Mouse (Mus musculus) kidney, embryonic 15.5 days (tissue): ENCODE measurements at regions not wholly inside any gene's neighbourhood (a gene's known extent, or its start where the extent isn't known, plus 50 kb on each side); places are given as distances from the start of the nearest gene placed in this dataset.

Experiments
- ATAC-seq: fragments of 200-750 bp; cut with Nextera tagmentation; replicated peaks from 2 replicates; pipeline ENCODE4 v1.8.0; 2017; ENCODE audit warnings: moderate TSS enrichment; ENCODE audit not compliant: low FRiP score
- H3K27ac ChIP-seq: fragments of 300-500 bp; sonication (generic); 2 replicates; pipeline ENCODE4 v1.5.1; 2015; ENCODE audit warnings: mild to moderate bottlenecking, inconsistent platforms
- H3K27me3 ChIP-seq: fragments of 300-500 bp; sonication (generic); 2 replicates; pipeline ENCODE4 v1.6.1; 2015; ENCODE audit warnings: inconsistent platforms
- H3K36me3 ChIP-seq: fragments of 300-500 bp; sonication (generic); 2 replicates; pipeline ENCODE4 v1.6.1; 2015; ENCODE audit warnings: inconsistent platforms
- H3K4me1 ChIP-seq: fragments of 300-500 bp; sonication (generic); 2 replicates; pipeline ENCODE4 v1.6.1; 2015; ENCODE audit warnings: inconsistent platforms
- H3K4me2 ChIP-seq: fragments of 300-500 bp; sonication (generic); 2 replicates; pipeline ENCODE4 v1.6.1; 2015; ENCODE audit warnings: moderate library complexity, mild to moderate bottlenecking, inconsistent platforms
- H3K4me3 ChIP-seq: fragments of 300-500 bp; sonication (generic); replicated peaks from 2 replicates; pipeline ENCODE4 v1.5.1; 2015; ENCODE audit warnings: mild to moderate bottlenecking, inconsistent platforms
- H3K9ac ChIP-seq: fragments of 300-500 bp; sonication (generic); 2 replicates; pipeline ENCODE4 v1.6.1; 2015; ENCODE audit warnings: mild to moderate bottlenecking, inconsistent platforms
- H3K9me3 ChIP-seq: fragments of 300-500 bp; sonication (generic); replicated peaks from 2 replicates; pipeline ENCODE4 v1.6.1; 2016; ENCODE audit warnings: inconsistent platforms
- WGBS: fragments of 180-500 bp; shearing (Covaris S2); methylation state at CpG from one replicate; pipeline ENCODE4 v1.1.7; 2015; ENCODE audit warnings: mixed read lengths; 5-methylcytosine and 5-hydroxymethylcytosine counted together

DNA sequence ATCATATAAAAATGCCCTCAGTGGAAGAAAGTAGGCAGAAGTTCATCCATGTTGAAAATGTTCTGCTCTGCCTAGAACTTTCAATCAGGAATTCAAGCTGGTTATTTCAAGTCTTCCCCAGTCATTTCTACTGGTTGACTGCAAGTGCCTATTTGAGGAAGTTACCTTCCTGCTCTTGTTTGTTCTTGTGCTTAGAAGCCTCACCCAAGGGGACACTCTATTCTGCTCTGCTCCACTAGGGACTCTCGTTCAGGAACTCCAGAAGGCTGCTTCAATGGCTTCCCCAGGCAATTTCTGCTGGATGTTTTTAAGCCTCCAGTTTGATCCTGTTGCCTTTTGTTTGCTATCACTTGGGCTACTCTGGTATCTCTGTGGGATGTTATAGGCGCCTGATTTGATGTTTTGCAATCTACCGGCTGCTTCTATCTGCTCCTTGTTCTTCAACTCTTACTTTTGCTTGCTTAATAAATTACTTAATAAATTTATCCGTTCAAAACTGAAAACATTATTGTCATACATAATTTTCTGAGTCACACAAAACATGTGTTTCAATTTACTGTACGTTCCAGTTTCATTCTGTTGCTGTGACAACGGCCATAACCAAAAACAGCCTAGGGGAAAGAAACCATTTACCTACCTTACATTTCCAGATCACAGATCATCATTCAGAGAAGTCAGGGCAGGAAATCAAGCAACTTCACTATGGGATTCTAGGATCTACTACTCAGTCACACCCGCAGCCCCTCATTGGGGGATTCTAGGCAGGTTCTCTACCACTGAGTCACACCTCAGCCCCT, 71.4 kb upstream of the Foxk1 start:
- Histone ChIP-seq H3K4me3 (no peak overlapping the region), H3K4me2 (no peak overlapping the region), H3K9ac (no peak overlapping the region), H3K27me3 (no peaks in the 10 kb centered on the region), H3K36me3 (no peaks in the 10 kb centered on the region), H3K27ac (no peak overlapping the region), H3K9me3 (no peaks in the 10 kb centered on the region), H3K4me1 (no peaks in the 10 kb centered on the region)
- ATAC-seq: no peak
- WGBS: 79% methylated on average over 7 of the region's 7 CpGs

DNA sequence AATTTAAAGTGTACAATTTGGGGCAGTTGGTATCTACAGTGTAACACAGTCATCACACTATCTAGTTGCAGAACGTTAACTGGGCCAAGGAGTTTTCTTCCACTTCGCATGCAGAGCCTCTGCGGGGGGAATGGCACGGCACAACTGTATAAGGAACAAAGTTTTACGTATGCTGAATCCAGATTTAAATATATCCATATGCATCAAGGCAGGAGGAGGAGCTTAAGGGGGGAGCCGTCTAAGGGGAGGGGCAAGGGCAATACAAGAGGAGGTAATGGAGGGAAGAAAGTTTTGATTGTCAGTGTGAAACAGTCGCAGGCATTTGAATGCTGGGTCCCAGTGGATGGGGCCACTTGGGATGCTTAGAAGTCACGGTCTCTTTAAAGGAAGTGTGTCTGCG, 68.6 kb upstream of the Foxk1 start:
- Histone ChIP-seq H3K4me1 (no peaks in the 10 kb centered on the region), H3K9ac (no peak overlapping the region), H3K4me2 (no peak overlapping the region), H3K4me3 (no peak overlapping the region), H3K9me3 (no peaks in the 10 kb centered on the region), H3K36me3 (no peaks in the 10 kb centered on the region), H3K27ac (no peak overlapping the region), H3K27me3 (no peaks in the 10 kb centered on the region)
- no peak for ATAC-seq
- 52% methylated on average over 9 of the region's 9 CpGs for WGBS

DNA sequence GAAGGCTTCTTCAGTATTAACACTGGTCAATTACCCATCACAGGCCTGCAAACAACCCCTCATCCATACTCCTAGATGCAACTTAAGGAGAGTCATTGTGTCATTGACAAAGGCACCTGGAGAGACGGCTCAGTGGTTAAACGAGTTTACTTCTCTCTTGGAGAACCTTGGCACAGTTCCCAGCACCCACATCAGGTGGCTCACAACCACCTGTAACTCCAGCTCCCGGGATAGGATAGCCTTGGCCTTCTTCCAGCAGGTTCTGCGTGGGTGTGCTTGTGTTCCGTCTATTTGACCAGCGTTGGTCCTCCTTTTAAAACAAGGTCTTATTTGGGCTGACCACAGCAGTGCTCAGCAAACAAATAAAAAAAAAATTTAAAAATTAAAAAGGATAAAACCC, 63.9 kb upstream of the Foxk1 start:
- no peak overlapping the region for H3K4me3 ChIP-seq
- no peak overlapping the region for H3K9ac ChIP-seq
- H3K9me3 ChIP-seq: no peaks in the 10 kb centered on the region
- no peaks in the 10 kb centered on the region for H3K4me1 ChIP-seq
- WGBS: 69% methylated on average over 6 of the region's 6 CpGs
- H3K27ac ChIP-seq: no peak overlapping the region
- no peaks in the 10 kb centered on the region for H3K36me3 ChIP-seq
- ATAC-seq: no peak
- H3K27me3 ChIP-seq: no peaks in the 10 kb centered on the region
- H3K4me2 ChIP-seq: no peak overlapping the region

DNA sequence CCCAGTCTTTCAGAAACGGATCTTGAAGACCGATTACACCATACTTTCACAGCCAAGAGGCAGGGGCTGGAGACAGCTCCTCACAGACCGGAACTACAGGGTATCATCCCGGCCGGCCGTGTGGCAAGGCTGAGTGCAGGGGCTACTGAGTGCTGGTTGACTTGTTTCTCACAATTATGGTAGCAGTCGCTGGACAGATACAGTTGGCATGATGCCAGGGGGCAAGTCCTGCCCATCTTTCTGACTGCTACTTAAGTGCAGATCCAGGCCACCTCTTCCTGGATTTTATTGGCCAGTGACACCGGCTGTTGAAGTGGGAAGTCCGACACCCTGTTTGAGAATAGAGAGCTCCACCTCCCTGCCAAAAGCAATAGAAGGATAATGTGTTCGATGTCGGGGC, 63.2 kb upstream of the Foxk1 start:
- ATAC-seq: no peak
- WGBS: 46% methylated on average over 11 of the region's 11 CpGs

DNA sequence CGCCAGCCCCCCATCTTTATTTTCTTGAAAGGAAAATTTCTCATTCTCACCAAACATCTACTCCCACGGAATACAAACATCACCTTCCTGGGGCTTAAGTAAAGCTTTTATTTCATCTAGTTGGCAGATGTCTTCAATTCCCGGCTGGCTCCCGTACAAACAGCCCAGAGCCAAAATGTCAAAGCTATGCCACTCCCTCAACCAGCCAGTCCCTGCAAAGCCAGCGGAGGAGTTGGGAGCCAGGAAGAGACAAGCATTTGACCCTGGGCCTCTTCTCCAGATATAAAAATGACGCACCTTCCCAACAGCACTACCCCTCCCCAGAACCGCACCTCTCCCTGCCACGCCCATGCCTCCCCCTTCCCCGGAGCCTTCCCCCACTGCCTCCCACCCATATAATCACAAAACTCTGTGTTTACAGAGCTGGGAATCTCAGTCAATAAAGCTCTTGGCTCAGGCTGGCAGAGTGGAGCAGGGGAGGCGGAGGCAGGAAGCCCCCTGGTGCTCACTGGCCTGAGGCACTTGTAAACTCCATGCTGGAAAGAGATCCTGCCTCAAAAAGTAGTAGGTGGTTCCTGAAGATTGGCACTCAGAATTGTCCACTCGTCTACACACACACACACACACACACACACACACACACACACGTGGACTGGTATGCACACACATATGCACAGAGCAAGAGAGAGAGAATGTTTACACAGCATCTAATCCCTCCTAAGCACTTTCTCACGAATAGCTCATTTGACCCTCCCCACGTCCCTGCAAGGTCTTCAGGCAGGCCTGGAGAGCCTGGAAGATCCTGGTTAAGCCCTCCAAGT, 60.9 kb upstream of the Foxk1 start:
- no peak overlapping the region for H3K4me3 ChIP-seq
- no peak overlapping the region for H3K9ac ChIP-seq
- no peaks in the 10 kb centered on the region for H3K9me3 ChIP-seq
- H3K27me3 ChIP-seq: no peaks in the 10 kb centered on the region
- no peak overlapping the region for H3K27ac ChIP-seq
- WGBS: 56% methylated on average over 14 of the region's 14 CpGs
- no peak for ATAC-seq
- H3K4me2 ChIP-seq: no peak overlapping the region
- no peaks in the 10 kb centered on the region for H3K36me3 ChIP-seq
- no peaks in the 10 kb centered on the region for H3K4me1 ChIP-seq

More for the DNA sequence above, 63.2 kb upstream of the Foxk1 start:
- Histone ChIP-seq H3K4me1 (no peaks in the 10 kb centered on the region), H3K9me3 (no peaks in the 10 kb centered on the region), H3K4me3 (no peak overlapping the region), H3K9ac (no peak overlapping the region), H3K4me2 (no peak overlapping the region), H3K27me3 (no peaks in the 10 kb centered on the region), H3K36me3 (no peaks in the 10 kb centered on the region), H3K27ac (no peak overlapping the region)

DNA sequence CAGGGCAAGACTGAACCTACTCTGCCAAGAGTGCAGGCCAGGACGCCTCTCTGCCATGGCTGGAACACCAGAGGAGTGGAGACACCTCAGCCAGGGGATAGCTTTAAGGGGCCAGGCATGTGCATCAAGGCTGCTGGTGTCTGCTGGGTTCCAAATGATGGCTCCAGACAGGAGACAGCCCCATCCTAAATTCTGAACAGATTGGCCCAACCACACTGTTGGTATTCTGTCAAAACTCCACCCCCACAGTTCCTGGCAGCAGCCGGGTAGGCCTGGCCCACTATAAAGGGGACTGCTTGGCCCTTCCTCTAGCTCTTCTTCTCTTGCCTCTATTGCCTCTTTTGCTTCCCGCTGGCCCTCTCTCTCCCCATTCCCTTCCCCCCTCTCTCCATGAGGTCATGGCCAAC, 60.3 kb upstream of the Foxk1 start:
- H3K27ac ChIP-seq: no peak overlapping the region
- H3K36me3 ChIP-seq: no peaks in the 10 kb centered on the region
- no peaks in the 10 kb centered on the region for H3K4me1 ChIP-seq
- H3K4me3 ChIP-seq: no peak overlapping the region
- WGBS: 80% methylated on average over 3 of the region's 3 CpGs
- no peak for ATAC-seq
- H3K9me3 ChIP-seq: no peaks in the 10 kb centered on the region
- no peaks in the 10 kb centered on the region for H3K27me3 ChIP-seq
- H3K4me2 ChIP-seq: no peak overlapping the region
- no peak overlapping the region for H3K9ac ChIP-seq

DNA sequence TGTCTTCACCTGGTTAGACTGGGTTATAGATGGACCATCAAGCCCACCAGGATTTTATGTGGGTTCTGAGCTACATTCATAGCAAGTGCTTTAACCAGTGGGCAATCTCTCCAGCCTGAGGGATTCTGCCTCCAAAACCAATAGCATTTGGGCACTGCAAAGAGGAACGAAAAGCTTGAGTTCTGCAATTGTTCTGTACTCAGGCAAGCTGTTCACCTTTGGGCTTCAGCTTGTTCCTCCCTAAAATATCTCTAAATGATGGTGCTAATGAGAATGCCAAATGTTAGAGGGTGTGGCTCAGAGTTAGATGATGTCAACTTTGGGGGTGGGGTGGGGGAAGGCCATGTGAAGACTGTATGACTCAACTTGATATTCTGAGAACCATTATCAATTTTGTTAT, 54.8 kb upstream of the Foxk1 start:
- no peak overlapping the region for H3K4me3 ChIP-seq
- no peaks in the 10 kb centered on the region for H3K9me3 ChIP-seq
- H3K4me2 ChIP-seq: no peak overlapping the region
- no peaks in the 10 kb centered on the region for H3K4me1 ChIP-seq
- ATAC-seq: no peak
- WGBS: 93% methylated on average over 1 of the region's 1 CpGs
- H3K36me3 ChIP-seq: no peaks in the 10 kb centered on the region
- no peak overlapping the region for H3K9ac ChIP-seq
- no peak overlapping the region for H3K27ac ChIP-seq
- no peaks in the 10 kb centered on the region for H3K27me3 ChIP-seq

DNA sequence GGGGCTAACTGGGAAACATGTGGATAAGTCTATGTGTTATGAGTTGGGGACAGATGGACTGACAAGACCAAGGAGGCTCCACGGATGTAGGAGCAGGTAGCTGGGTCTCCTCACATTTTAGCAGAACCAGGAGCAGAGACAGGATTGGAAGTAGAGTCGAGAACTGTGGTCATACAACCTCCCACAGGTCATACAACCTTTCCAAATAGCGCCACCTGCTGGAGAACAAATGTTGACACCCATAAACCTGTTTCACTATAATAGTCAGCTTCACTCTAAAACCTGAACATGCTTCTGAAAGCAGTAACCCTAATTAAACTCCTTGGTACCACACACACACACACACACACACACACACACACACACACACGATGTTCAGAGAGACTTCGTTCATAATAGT, 50.7 kb upstream of the Foxk1 start:
- 56% methylated on average over 5 of the region's 5 CpGs for WGBS
- no peaks in the 10 kb centered on the region for H3K4me1 ChIP-seq
- no peak overlapping the region for H3K4me2 ChIP-seq
- no peak for ATAC-seq
- no peak overlapping the region for H3K9ac ChIP-seq
- H3K4me3 ChIP-seq: no peak overlapping the region
- no peak overlapping the region for H3K27ac ChIP-seq
- no peaks in the 10 kb centered on the region for H3K36me3 ChIP-seq
- H3K9me3 ChIP-seq: no peaks in the 10 kb centered on the region
- H3K27me3 ChIP-seq: no peaks in the 10 kb centered on the region
